Mouse (Mus musculus) ES-Bruce4 (cell line): Measurements from ENCODE around the gene Mdh1b.

Experiments used
- CTCF ChIP-seq: IDR thresholded peaks from one replicate; pipeline ENCODE4 v1.8.1; 2011; ENCODE audit warnings: low read depth, low read length
- EP300 ChIP-seq: IDR thresholded peaks from 2 replicates; pipeline ENCODE4 v1.6.1; 2011; ENCODE audit warnings: low read depth, low read length; ENCODE audit not compliant: insufficient read depth
- POLR2A ChIP-seq: IDR thresholded peaks from one replicate; pipeline ENCODE4 v1.8.1; 2011; ENCODE audit warnings: low read length; ENCODE audit not compliant: insufficient read depth

GRCm38 (mm10) chr1:63708876-63709275 is 21.2 kb downstream of the Mdh1b start:
- TF ChIP-seq POLR2A: no peak
- no peak for TF ChIP-seq CTCF
- TF ChIP-seq EP300: no peak
